Mouse (Mus musculus) E14TG2a.4 (cell line): ENCODE results near the gene Ank2.

Experiments used
- CTCF ChIP-seq: conservative IDR thresholded peaks from 2 replicates; pipeline ENCODE4 v1.5.1; 2014; ENCODE audit warnings: low read length
- POU5F1 ChIP-seq: IDR thresholded peaks from 2 replicates; pipeline ENCODE4 v1.6.1; 2014; ENCODE audit warnings: low read length, borderline replicate concordance

GRCm38 (mm10) chr3:126918805-126919473, 580.2 kb downstream of the Ank2 start:
- no peak for TF ChIP-seq CTCF
- TF ChIP-seq POU5F1 = no peak
